Mouse (Mus musculus) CH12.LX (cell line): ENCODE data around the gene Bean1. TPM values are rescaled to one million over a fixed set of nuclear protein-coding genes. Genes with fewer than 3 reads are reported as not detected.

Experiments used
- DNase-seq: peaks from one replicate; pipeline ENCODE4 v3.0.0-alpha.2; 2013; ENCODE audit errors: extremely low read depth
- H3K27ac ChIP-seq: 2 replicates; pipeline ENCODE4 v1.5.1; 2012; ENCODE audit warnings: low read depth, mild to moderate bottlenecking, control low read depth, moderate library complexity; ENCODE audit not compliant: insufficient read depth
- H3K27me3 ChIP-seq: replicated peaks from 2 replicates; pipeline ENCODE3; 2012; ENCODE audit warnings: inconsistent platforms
- H3K36me3 ChIP-seq, 2 experiments: replicated peaks in 1 of 2; 2 replicates each; pipeline versions ENCODE3 to v1.6.1; 2012; ENCODE audit warnings: inconsistent platforms in 1 of 2, low read length in 1 of 2, mild to moderate bottlenecking in 1 of 2, mixed read lengths in 1 of 2, moderate library complexity in 1 of 2; ENCODE audit not compliant: control insufficient read depth in 1 of 2, insufficient read depth in 1 of 2
- H3K4me1 ChIP-seq, 2 experiments: 2 replicates each; pipeline ENCODE4 v1.6.1; 2012; ENCODE audit warnings: inconsistent platforms in 1 of 2, moderate library complexity in 1 of 2; ENCODE audit not compliant: insufficient read depth in 2 of 2, control insufficient read depth in 1 of 2
- H3K4me2 ChIP-seq: 2 replicates; pipeline ENCODE4 v1.6.1; 2012; ENCODE audit warnings: low read depth, mild to moderate bottlenecking, control low read depth; ENCODE audit not compliant: poor library complexity, insufficient read depth, severe bottlenecking
- H3K4me3 ChIP-seq, 3 experiments: fragments of 150-350 bp in 1 of 3; sonication (generic) in 1 of 3; replicated peaks in 1 of 3; 2 replicates each; pipeline versions ENCODE3 to v1.5.1; 2011 to 2012; ENCODE audit warnings: low read depth in 2 of 3, low read length in 2 of 3, mild to moderate bottlenecking in 2 of 3, moderate library complexity in 2 of 3, control low read depth in 1 of 3, improper control_type of control experiment in 1 of 3, inconsistent platforms in 1 of 3, mixed read lengths in 1 of 3; ENCODE audit not compliant: poor library complexity in 1 of 3
- H3K79me2 ChIP-seq: replicated peaks from 2 replicates; pipeline ENCODE4 v1.6.1; 2012; ENCODE audit warnings: mild to moderate bottlenecking, moderate library complexity; ENCODE audit not compliant: control insufficient read depth, poor library complexity, insufficient read depth, severe bottlenecking; ENCODE audit errors: extremely low read depth
- H3K9ac ChIP-seq: 2 replicates; pipeline ENCODE4 v1.6.1; 2012; ENCODE audit warnings: low read depth, mild to moderate bottlenecking, control low read depth, moderate library complexity; ENCODE audit not compliant: insufficient read depth
- H3K9me3 ChIP-seq: replicated peaks from 2 replicates; pipeline ENCODE3; 2012; ENCODE audit warnings: low read length, inconsistent platforms, mixed read lengths
- BHLHE40 ChIP-seq: IDR thresholded peaks from 2 replicates; pipeline ENCODE4 v1.6.1; 2011; ENCODE audit warnings: mild to moderate bottlenecking, low read depth, low read length, improper control_type of control experiment
- CHD1 ChIP-seq: IDR thresholded peaks from 2 replicates; pipeline ENCODE4 v1.6.1; 2012; ENCODE audit warnings: low read depth, low read length, improper control_type of control experiment, inconsistent platforms
- CHD2 ChIP-seq: IDR thresholded peaks from 2 replicates; pipeline ENCODE4 v1.6.1; 2011; ENCODE audit warnings: low read length, improper control_type of control experiment
- CTCF ChIP-seq, 2 experiments: IDR thresholded peaks in 1 of 2; conservative IDR thresholded peaks in 1 of 2; 2 replicates each; pipeline ENCODE4 v1.5.1; 2011 to 2012; ENCODE audit warnings: low read depth in 2 of 2, low read length in 2 of 2, improper control_type of control experiment in 1 of 2, inconsistent platforms in 1 of 2, mild to moderate bottlenecking in 1 of 2, moderate library complexity in 1 of 2
- HCFC1 ChIP-seq: IDR thresholded peaks from 2 replicates; pipeline ENCODE4 v1.6.1; 2012; ENCODE audit warnings: low read depth, mild to moderate bottlenecking, inconsistent platforms, low read length, improper control_type of control experiment
- IRF4 ChIP-seq: IDR thresholded peaks from 2 replicates; pipeline ENCODE4 v1.6.1; 2014; ENCODE audit warnings: low read depth, mild to moderate bottlenecking, inconsistent platforms, low read length, improper control_type of control experiment
- JUN ChIP-seq: IDR thresholded peaks from 2 replicates; pipeline ENCODE4 v1.6.1; 2011; ENCODE audit warnings: low read depth, mild to moderate bottlenecking, low read length, improper control_type of control experiment, moderate library complexity; ENCODE audit not compliant: insufficient read depth
- JUND ChIP-seq: conservative IDR thresholded peaks from 2 replicates; pipeline ENCODE4 v1.6.1; 2011; ENCODE audit warnings: low read depth, low read length, improper control_type of control experiment
- MAX ChIP-seq: IDR thresholded peaks from 2 replicates; pipeline ENCODE4 v1.6.1; 2011; ENCODE audit warnings: low read length, improper control_type of control experiment
- MXI1 ChIP-seq: IDR thresholded peaks from 2 replicates; pipeline ENCODE4 v1.6.1; 2011; ENCODE audit warnings: mild to moderate bottlenecking, low read depth, low read length, improper control_type of control experiment
- MYC ChIP-seq: IDR thresholded peaks from 2 replicates; pipeline ENCODE4 v1.6.1; 2011; ENCODE audit warnings: low read depth, mild to moderate bottlenecking, improper control_type of control experiment, low read length
- NELFE ChIP-seq: IDR thresholded peaks from 2 replicates; pipeline ENCODE4 v1.6.1; 2011; ENCODE audit warnings: low read depth, low read length, improper control_type of control experiment
- NRF1 ChIP-seq: IDR thresholded peaks from 2 replicates; pipeline ENCODE4 v1.6.1; 2014; ENCODE audit warnings: low read depth, mild to moderate bottlenecking, inconsistent platforms, low read length, improper control_type of control experiment, moderate library complexity
- POLR2A ChIP-seq: IDR thresholded peaks from 2 replicates; pipeline ENCODE4 v1.6.1; 2011; ENCODE audit warnings: low read depth, mild to moderate bottlenecking, improper control_type of control experiment, low read length
- RAD21 ChIP-seq: IDR thresholded peaks from 2 replicates; pipeline ENCODE4 v1.6.1; 2011; ENCODE audit warnings: low read depth, mild to moderate bottlenecking, low read length, improper control_type of control experiment, moderate library complexity
- RCOR1 ChIP-seq: conservative IDR thresholded peaks from 2 replicates; pipeline ENCODE4 v1.6.1; 2012; ENCODE audit warnings: low read depth, mild to moderate bottlenecking, inconsistent platforms, low read length, improper control_type of control experiment
- SIN3A ChIP-seq: IDR thresholded peaks from 2 replicates; pipeline ENCODE4 v1.6.1; 2012; ENCODE audit warnings: low read length, improper control_type of control experiment, inconsistent platforms
- SMC3 ChIP-seq: IDR thresholded peaks from 2 replicates; pipeline ENCODE4 v1.6.1; 2011; ENCODE audit warnings: low read depth, low read length, improper control_type of control experiment
- TBP ChIP-seq: conservative IDR thresholded peaks from 2 replicates; pipeline ENCODE4 v1.6.1; 2011; ENCODE audit warnings: low read depth, low read length, improper control_type of control experiment
- TCF12 ChIP-seq: IDR thresholded peaks from 2 replicates; pipeline ENCODE4 v1.6.1; 2014; ENCODE audit warnings: low read depth, mild to moderate bottlenecking, inconsistent platforms, low read length, improper control_type of control experiment
- UBTF ChIP-seq: IDR thresholded peaks from 2 replicates; pipeline ENCODE4 v1.6.1; 2012; ENCODE audit warnings: low read depth, mild to moderate bottlenecking, inconsistent platforms, low read length, improper control_type of control experiment, moderate library complexity
- USF1 ChIP-seq: IDR thresholded peaks from 2 replicates; pipeline ENCODE4 v1.6.1; 2014; ENCODE audit warnings: low read depth, mild to moderate bottlenecking, inconsistent platforms, low read length, improper control_type of control experiment
- ZC3H11A ChIP-seq: IDR thresholded peaks from 2 replicates; pipeline ENCODE4 v1.6.1; 2012; ENCODE audit warnings: low read depth, mild to moderate bottlenecking, inconsistent platforms, low read length, improper control_type of control experiment
- ZKSCAN1 ChIP-seq: IDR thresholded peaks from 2 replicates; pipeline ENCODE4 v1.6.1; 2012; ENCODE audit warnings: low read depth, inconsistent platforms, low read length, improper control_type of control experiment, borderline replicate concordance
- dilution Hi-C: fragments of 300-500 bp; cut with MboI; formaldehyde crosslinking; loops from 2 replicates; pipeline ENCODE4 v1.14.3; 2020; ENCODE audit warnings: low sequenced_read_pairs; ENCODE audit not compliant: extremely low pct_unique_long_range_greater_than_20kb, extremely low pct_ligation_motif_present
- in situ Hi-C: fragments of 300-500 bp; cut with MboI; formaldehyde crosslinking; loops from 3 replicates; pipeline ENCODE4 v1.14.3; 2019; ENCODE audit warnings: low sequenced_read_pairs, low pct_ligation_motif_present, low pct_unique_long_range_greater_than_20kb, mixed read lengths
- polyA plus RNA-seq: library from polyadenylated mRNA; unstranded; fragments of >175 nt; gene quantifications from 2 replicates; pipeline ENCODE4 v1.2.1, GENCODE M21; 2012; ENCODE audit warnings: low read depth; ENCODE audit not compliant: insufficient read length
- total RNA-seq, 2 experiments: library from RNA; depleted of rRNA; stranded (reverse); fragments of 300-350 nt in 1 of 2; fragments of >200 nt in 1 of 2; gene quantifications; 2 replicates each; pipeline ENCODE4 v1.2.3; 2012 to 2014

Gene Bean1
- total and polyA plus RNA-seq, 3 experiments = not detected

DNA sequence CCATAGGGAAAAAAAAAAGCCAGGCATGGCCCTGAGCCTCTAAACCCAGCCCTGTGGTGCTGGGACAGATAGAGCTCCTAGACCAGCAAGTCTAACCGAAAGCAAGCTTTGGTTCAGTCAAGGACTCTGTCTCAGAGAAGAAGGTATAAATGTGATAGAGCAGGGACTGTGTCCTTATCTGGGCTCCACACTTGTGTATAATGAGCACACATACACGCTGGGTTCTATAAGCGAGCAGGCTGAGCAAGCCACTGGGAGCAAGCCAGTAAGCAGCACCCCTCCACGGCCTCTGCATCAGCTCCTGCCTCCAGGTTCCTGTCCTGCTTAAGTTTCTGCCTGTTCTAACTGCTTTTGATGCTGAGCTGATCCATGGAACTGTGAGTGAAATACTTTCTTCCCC lies 61.8 kb downstream of the Bean1 start:
- in situ Hi-C loops = no loop called here
- H3K9ac ChIP-seq = no peak overlapping the region
- no peak overlapping the region for H3K4me3 ChIP-seq
- DNase-seq = no peak
- dilution Hi-C loops = no loop called here
- H3K27ac ChIP-seq = no peak overlapping the region
- no peak overlapping the region for H3K4me2 ChIP-seq
- TF ChIP-seq JUND = no peak
- TF ChIP-seq POLR2A = no peak
- no peak for TF ChIP-seq MAX
- TF ChIP-seq HCFC1 = no peak
- no peak for TF ChIP-seq CTCF (conservative IDR thresholded peaks at IDR 0.05 in 1 of 2, IDR thresholded peaks at IDR 0.05 in 1 of 2; ENCODE audit: low read depth in 2 of 2, low read length in 2 of 2)
- no peak for TF ChIP-seq TBP
- no peak for TF ChIP-seq IRF4
- TF ChIP-seq CHD2 = no peak
- no peak for TF ChIP-seq ZKSCAN1
- TF ChIP-seq ZC3H11A = no peak
- no peak for TF ChIP-seq NRF1
- no peak for TF ChIP-seq MYC
- TF ChIP-seq SMC3 = no peak
- TF ChIP-seq CHD1 = no peak
- no peak for TF ChIP-seq RCOR1
- TF ChIP-seq MXI1 = no peak
- no peak for TF ChIP-seq BHLHE40
- TF ChIP-seq SIN3A = no peak
- TF ChIP-seq TCF12 = no peak
- no peaks in the 10 kb centered on the region for H3K79me2 ChIP-seq
- H3K27me3 ChIP-seq = no peaks in the 10 kb centered on the region
- no peaks in the 10 kb centered on the region for H3K9me3 ChIP-seq
- peaks cover 3 to 11% of the 10 kb centered on the region in 2 experiments; a peak in 2 of 4 replicates for H3K4me1 ChIP-seq
- H3K36me3 ChIP-seq = peaks cover 73 to 89% of the 10 kb centered on the region in 2 experiments

DNA sequence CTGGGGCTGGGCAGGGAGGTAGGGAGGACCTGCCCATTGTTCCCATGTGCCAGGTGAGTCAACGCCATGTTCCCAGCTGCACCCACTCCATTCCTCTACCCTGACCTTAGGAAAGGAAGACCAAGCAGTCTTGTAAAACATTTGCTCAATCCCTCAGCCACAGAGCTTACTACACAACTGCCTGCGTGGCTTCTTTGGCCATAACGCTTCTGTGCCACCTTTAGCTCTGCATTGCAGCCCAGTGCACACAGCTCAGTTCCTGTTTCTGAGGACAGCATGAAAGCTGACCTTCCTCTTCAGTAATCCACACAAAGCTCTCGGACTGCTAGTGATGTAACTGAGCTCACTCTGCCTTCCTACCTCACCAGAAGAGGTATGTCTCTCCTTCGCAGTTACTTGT lies 62.7 kb downstream of the Bean1 start:
- H3K27ac ChIP-seq = no peak overlapping the region
- in situ Hi-C loops = no loop called here

More for the DNA sequence above, 62.7 kb downstream of the Bean1 start:
- TF ChIP-seq USF1 (no peak), NRF1 (no peak), JUN (no peak), NELFE (no peak), UBTF (no peak), POLR2A (no peak), RAD21 (no peak)
- no peak for DNase-seq
- no peak overlapping the region for H3K4me3 ChIP-seq
- peaks cover 73 to 89% of the 10 kb centered on the region in 2 experiments for H3K36me3 ChIP-seq
- dilution Hi-C loops = no loop called here
- H3K79me2 ChIP-seq = no peaks in the 10 kb centered on the region
- H3K27me3 ChIP-seq = no peaks in the 10 kb centered on the region
- peaks cover 3 to 11% of the 10 kb centered on the region in 2 experiments; a peak in 2 of 4 replicates for H3K4me1 ChIP-seq
- H3K4me2 ChIP-seq = no peak overlapping the region
- H3K9ac ChIP-seq = no peak overlapping the region
- H3K9me3 ChIP-seq = no peaks in the 10 kb centered on the region
